Mouse (Mus musculus): Measurements from ENCODE around the gene Znrf2.

DNA sequence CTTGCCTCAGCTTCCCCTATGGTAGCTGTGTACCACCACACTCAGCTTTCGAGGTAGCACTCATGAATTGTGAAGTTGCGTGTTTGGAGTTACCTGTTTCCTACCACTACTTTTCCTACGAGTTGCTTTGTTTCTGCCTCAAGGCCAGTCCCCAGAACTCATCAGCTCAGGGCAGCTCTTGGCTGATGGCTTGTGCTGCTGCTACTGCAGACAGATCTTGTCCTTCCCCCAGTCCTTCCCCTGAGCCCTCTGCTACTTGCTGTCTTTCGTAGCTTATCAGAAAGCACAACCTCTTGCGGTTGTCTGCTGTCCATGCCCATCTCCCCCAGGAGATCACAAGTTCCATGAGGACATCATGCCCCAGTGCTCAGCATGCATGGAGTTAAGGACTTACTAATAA is 29.9 kb upstream of the Znrf2 start:
- no peak for TF ChIP-seq FLI1 (IDR thresholded peaks at IDR 0.05; ENCODE audit: low read length)
- TF ChIP-seq GATA1 (IDR thresholded peaks at IDR 0.05; ENCODE audit: borderline replicate concordance, low read length), result no peak
